Mouse (Mus musculus) kidney, adult 11 months (tissue): ENCODE measurements around the gene Apol7e.
A peak's percentile ranks its signal among the peaks of the same experiment; 100 is the strongest.
"Not testable (repeated sequence)": the region's sequence is repeated elsewhere in the genome, so short reads cannot be mapped to it uniquely, and the experiment has no call there.

Experiments used
- DNase-seq: peaks from one replicate; pipeline ENCODE4 v3.0.0; 2022

Gene Apol7e

GRCm38 (mm10) chr15:77741556-77741955 lies 42.9 kb downstream of the Apol7e start:
- not testable (repeated sequence) for DNase-seq

GRCm38 (mm10) chr15:77744632-77745031 lies 46.0 kb downstream of the Apol7e start:
- no peak for DNase-seq

GRCm38 (mm10) chr15:77745081-77745480 lies 46.4 kb downstream of the Apol7e start:
- no peak for DNase-seq

- no peak for DNase-seq
These were observed 47.7 kb downstream of the Apol7e start for GRCm38 (mm10) chr15:77746326-77746725.

GRCm38 (mm10) chr15:77748414-77748813 lies 49.8 kb downstream of the Apol7e start:
- DNase-seq: no peak

GRCm38 (mm10) chr15:77749717-77750116 lies 51.1 kb downstream of the Apol7e start:
- DNase-seq: no peak

GRCm38 (mm10) chr15:77750461-77750860 lies 51.8 kb downstream of the Apol7e start:
- no peak for DNase-seq

GRCm38 (mm10) chr15:77752443-77752842 lies 53.8 kb downstream of the Apol7e start:
- DNase-seq: no peak

GRCm38 (mm10) chr15:77755132-77755531 lies 56.5 kb downstream of the Apol7e start:
- no peak for DNase-seq

GRCm38 (mm10) chr15:77756081-77756480 lies 57.4 kb downstream of the Apol7e start:
- DNase-seq: no peak

- no peak for DNase-seq
These were observed 58.2 kb downstream of the Apol7e start, which contains the start of gene Apol8 for GRCm38 (mm10) chr15:77756848-77757247. Apol8 (minus strand) TSS chr15:77757003.

GRCm38 (mm10) chr15:77757586-77758226 lies 59.0 kb downstream of the Apol7e start:
- DNase-seq: no peak

- no peak for DNase-seq
These were observed 61.4 kb downstream of the Apol7e start for GRCm38 (mm10) chr15:77760037-77760436.

GRCm38 (mm10) chr15:77761083-77761482 lies 62.4 kb downstream of the Apol7e start:
- no peak for DNase-seq

- no peak for DNase-seq
These were observed 63.1 kb downstream of the Apol7e start for GRCm38 (mm10) chr15:77761561-77762380.

- DNase-seq: no peak
These were observed 64.4 kb downstream of the Apol7e start for GRCm38 (mm10) chr15:77763050-77763449.

- DNase-seq: no peak
These were observed 65.0 kb downstream of the Apol7e start for GRCm38 (mm10) chr15:77763702-77764101.

GRCm38 (mm10) chr15:77764391-77765006 lies 65.8 kb downstream of the Apol7e start:
- peak; percentile 64 for DNase-seq

GRCm38 (mm10) chr15:77765484-77766093 lies 66.9 kb downstream of the Apol7e start:
- DNase-seq: no peak

- no peak for DNase-seq
These were observed 68.3 kb downstream of the Apol7e start for GRCm38 (mm10) chr15:77766981-77767380.
